Mouse (Mus musculus) c-Kit-positive CD71-positive TER-119-negative erythroid progenitor cells, embryonic 14.5 days (primary cell): Measurements from ENCODE around the gene Nfe2l1.
A peak's percentile ranks its signal among the peaks of the same experiment; 100 is the strongest.
"Not testable (repeated sequence)": the region's sequence is repeated elsewhere in the genome, so short reads cannot be mapped to it uniquely, and the experiment has no call there.

ENCODE experiments used
- DNase-seq: peaks from one replicate; pipeline ENCODE4 v3.0.0-alpha.2; 2013; ENCODE audit warnings: low read depth

The Nfe2l1 gene

DNA sequence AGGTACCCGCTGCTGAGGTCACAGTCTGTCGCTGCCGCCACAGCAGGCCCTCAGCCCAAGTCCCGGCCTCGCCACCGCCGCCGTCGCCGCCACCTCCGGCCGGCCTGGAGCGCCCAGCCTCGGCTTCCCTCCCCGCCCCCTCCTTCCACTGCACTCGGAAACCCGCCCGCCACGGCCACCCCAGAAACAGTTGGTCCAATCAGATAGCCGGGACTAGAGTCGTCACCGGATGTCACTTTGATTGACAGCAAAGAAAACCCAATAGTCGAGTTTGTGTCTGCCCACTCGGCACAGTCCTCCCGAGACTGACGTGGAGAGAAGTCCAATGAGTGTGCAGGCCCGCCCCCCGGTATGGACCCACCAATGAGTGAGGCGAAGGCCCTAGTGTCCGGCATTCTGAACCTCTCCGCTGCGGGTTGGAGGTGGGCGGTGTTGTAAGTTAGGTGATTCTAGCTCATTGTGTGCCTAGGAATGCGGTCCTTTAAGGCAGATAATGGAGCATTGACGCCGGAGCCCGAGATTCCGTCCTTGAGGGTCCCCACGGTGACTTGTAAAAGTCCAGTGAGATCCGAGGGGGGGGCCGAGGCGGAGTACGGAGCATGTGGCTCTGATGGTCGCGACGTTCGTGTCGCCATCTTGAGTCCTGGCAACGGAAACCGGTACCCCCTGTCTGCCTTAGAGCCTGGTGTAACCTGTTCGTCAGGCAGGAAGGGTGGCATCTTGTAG, at the start of gene Nfe2l1:
Gene Nfe2l1, minus strand, starts transcription at position 156 of the 726 bp plus-strand sequence.
- DNase-seq: peak; percentile 99

DNA sequence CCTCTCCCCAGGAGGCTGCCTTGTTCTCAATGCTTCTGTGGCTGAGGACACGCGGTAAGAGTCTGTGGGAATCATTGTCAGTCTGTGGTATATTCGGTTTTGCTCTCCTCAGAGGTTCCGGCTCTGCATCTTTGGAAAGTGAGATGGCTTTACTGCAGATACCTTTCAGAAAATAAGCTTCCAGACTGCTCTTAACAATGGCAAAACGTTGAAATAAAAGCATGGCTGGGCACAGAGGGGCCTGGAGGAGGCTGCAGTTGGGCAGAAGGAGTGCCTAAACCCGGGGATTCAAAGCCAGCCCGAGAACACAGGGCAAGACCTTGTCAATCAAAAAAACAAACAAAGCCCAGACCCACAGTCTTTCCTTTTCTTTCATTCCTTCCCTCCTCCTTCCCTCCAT, 49.6 kb upstream of the Nfe2l1 start:
- DNase-seq: no peak

DNA sequence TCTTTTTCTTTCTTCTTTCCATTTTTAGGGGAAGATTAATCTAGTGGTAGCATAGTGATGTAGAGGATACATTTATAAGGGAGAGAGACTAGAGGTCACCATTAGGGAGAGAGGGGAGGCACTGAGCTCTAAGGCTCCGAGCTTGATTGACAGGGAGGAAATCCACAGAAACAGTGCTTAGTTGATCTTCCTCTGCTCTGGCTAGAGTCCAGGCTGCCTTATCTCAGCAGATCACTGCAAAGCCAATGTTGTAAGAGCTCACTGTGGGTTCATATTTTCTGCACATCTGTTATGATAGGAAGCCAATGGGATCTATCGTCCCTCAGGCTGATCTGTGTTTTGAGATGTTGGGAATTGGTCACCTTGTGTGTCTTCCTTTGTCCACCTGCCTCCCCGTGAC, 48.9 kb upstream of the Nfe2l1 start:
- DNase-seq: no peak

DNA sequence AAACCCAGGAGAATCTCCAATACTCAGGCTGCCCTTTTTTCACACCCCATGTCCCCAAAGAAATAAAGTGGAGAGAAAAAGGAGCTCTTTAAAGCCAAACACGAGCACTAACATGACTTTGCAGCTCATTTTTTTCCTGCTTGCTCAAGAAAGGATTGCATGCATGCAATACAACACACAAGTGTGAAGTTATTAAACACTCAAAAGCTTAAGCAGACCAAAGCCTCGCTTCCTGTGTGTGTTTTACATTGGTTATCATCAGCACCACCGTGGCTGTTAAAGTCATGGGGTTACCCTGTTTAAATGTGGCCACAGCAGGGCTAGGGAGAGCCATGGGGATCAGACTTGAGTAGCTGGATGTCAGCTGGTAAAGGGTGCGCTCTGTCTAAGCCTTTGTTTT, 47.3 kb upstream of the Nfe2l1 start:
- DNase-seq: no peak

DNA sequence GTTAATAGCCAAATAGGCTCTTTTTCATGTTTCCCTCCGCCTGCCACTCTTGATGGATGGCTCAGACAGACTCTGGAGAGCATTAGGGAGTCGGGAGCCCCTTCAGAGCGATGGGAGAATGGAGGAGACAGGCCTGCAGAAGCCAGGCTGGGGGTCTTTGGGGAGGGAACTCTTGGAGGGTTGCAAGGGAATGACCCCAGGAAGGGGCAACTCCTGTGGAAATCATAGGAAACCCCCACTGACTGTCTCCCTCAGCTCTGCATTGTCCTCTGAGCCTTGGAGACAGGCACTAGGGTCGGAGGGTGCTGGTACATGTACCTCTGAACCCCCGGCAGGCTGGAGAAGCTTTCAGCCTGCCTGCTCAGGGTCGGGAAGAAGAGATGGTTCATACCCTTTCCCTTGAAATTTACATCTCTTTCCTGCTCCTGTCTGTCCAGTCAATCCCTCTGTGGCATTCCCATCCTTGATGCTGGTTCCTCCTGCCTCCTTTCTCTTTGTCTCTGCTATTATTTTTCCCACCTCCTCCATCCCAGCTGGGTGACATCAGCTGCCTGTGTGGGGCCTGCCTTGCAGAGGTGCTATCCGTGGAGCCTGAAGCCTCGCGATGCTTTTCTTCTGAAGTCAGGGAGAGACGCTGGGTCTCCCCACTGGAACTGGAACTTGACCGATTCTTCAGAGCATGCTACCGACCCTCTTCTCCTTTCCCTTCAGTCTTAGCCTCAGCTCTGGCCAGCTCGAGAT, 46.7 kb upstream of the Nfe2l1 start:
- no peak for DNase-seq

DNA sequence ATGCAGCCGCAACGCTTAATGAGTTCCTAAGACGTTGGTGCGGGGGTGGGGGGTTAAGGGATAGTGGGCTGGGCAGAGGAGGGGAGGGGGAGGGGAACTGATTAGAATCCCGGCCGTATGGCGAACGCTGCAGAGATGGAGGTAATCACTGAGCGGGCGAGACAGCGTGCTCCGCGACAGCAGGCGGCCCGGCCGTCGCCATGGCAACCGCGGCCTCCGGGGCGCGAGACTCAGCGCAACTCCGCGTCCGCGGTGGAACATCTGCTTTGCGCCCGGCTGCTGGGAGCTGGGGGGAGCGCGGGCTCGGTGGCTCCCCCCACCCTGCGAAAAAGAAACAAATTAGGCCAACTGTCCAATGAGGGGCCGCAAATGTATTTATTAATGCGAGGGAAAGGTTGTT, 46.0 kb upstream of the Nfe2l1 start:
- no peak for DNase-seq

DNA sequence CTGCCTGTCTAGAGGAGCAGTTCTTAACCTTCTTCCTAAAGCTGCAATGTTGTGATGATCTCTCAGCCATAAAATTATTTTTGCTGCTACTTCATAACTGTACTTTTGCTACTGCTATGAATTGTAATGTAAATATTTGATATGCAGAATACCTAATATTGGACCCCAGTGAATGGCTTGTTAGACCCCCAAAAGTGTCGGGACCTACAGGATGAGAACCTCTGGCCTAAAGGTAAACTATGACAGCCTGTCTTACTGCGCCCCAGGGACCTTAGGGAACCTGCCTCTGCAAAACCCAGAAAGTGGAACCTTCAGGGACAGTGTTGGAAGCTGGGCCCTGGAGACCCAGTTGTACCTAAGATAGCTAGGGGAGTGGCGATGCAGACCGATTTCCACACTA, 45.5 kb upstream of the Nfe2l1 start:
- DNase-seq: no peak

DNA sequence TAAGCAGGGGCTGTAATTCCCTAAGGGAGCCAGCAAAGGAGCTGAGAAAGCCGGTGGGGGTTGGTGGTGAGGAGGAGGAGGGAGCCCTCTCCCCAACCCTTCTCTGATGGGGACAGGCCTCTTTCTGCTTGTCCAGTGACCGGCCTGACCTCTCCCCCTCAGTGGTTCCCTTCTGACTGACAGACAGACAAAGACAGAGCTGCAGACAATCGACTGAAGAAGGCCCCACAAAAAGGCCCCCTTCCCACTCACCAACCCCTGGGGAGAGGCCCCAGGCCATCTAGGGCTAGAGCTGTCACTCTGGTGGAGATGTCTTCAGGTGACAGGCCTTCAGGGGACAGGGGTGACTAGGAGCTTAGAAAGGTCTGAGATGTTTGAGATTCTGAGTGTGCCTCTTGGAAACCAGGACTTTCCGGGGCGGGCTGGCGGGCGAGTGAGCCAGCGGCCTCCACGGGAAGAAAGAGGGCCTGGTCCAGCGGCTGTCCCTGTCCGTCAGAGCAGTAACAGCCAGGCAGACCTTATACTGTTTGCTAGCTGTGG, 43.9 kb upstream of the Nfe2l1 start:
- no peak for DNase-seq

DNA sequence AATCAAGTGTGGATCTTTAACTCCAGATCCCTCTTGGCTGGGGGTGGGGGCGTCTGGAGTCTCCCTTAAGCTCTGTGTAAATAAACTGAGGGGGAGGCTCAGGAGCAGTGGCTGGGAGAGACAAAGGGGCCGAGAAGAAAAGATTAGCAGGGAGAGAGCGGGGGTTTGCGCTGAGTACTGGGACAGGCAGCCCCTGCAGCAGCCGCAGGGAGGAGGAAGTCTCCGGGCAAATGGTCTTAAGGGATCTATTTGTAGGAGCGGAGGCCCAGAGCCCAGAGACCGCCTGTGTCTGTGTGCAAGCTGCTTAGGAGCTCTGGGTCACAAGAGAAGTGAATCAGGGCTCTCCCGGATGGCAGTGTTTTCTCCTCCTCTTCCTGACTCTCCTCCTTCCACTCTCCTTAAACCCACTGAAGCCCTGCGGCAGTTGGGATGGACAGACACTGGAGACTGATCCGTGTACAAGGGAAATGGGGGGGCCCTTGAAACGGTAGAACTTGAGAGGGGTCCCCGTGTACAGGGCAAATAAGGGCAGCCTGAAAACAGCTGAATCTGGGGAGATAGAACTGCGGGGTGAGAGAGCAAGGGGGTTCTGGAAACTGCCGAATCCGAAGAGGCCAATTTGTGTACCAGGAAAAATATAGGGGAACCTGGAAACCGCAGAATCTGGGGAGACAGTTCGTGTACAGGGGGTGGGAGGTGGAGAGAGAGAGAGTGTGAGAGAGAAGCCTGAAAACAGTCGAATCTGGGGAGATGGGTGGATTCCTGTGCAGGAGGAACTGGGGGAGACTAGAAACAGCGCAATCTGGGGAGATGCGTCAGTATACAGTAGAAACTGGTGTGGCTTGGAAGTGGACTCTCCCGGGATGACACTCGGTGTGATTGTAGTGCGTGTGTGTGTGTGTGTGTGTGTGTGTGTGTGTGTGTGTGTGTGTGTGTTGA, 42.9 kb upstream of the Nfe2l1 start:
- no peak for DNase-seq

DNA sequence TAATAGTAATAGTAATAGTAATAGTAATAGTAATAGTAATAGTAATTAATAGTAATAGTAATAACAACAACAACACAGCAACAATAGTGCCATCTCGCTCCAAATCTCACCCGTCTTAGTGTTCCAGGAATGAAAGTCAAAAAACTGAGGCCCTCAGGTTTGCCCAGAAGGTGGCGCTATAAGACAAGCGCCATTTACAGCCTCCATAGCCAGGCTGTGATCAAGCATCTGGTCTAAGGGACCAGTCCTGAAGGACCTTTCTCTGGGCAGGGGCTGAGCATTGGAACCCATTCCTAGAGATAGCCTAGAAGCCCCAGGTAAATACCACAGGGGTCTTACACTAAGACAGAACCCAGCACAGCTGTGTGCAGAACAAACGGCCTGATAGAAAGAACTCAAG, 37.4 kb upstream of the Nfe2l1 start:
- peak; percentile 51 for DNase-seq

DNA sequence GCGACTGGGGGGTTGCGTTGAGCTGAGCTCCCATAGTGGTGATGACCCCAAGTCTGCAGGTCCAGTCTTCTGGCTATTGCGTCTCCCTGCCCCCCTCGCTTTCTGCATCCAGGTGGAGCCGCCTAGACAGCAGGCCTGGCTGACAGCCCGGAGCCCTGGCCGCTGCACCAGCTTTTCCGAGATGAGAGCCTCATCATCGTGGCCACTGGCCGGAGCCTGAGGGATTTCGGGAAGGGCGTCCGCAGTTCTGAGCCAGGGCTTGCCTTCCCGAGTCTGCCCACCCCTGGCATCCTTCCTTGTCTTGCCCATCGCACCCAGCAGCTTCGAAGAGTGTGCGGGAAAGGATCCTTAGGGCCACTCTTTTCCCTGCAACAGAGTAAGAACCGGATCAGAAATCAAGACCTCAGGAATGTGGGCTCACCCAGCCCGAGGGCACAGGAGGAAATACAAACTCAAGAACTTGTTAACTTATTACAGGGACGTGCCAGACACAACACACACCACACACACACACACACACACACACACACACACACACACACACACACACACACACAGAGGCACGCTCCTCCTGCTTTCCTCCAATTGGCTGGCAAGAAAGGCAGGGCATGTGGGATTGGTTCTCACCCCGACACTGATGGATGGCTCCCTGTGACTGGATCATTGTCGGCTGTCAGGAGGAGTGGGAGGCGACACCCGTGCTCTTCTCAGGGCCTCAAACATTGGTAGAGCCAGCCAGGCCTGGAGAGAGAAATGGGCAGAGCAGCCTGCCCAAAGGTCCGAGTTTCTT, 33.6 kb upstream of the Nfe2l1 start:
- no peak for DNase-seq

DNA sequence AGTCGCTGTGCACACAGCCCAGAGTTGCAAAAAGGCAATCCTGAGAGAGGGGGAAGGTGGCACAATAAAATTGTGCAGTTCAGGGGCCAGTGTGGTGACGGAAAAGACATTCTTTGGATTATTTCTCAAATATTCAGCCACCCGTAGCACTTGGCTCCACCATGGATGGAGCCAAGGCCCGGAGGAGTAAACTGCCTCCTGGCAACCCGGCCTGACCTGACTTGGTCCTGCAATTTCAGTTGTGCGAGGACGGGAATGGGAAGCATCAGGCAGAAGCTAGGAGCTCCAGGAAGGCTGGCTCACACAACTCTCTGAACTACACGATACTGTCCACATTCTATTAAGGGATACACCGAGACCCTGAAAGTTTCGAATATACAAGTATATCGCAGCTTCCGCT, 32.8 kb upstream of the Nfe2l1 start:
- DNase-seq: no peak

DNA sequence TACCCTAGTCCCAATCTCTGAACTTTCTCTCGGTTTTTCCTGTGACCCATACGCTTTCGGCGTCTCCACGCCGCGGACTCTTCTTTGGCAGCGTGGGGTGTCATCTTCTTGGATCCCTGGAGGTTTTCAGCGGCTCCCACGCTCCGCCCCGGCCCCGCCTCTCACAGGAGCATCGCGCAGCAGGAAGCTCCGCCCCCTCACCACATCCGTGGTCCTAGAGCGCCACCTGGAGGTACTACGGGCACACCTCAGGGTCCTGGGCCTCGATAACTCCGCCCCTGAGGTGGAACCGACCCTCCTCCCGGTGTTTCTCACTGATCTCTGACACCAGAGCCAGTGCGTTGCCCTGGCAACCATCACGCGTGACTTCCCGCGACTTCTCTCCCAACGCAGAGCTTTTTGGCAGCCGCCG, 32.1 kb upstream of the Nfe2l1 start:
- peak; percentile 84 for DNase-seq

DNA sequence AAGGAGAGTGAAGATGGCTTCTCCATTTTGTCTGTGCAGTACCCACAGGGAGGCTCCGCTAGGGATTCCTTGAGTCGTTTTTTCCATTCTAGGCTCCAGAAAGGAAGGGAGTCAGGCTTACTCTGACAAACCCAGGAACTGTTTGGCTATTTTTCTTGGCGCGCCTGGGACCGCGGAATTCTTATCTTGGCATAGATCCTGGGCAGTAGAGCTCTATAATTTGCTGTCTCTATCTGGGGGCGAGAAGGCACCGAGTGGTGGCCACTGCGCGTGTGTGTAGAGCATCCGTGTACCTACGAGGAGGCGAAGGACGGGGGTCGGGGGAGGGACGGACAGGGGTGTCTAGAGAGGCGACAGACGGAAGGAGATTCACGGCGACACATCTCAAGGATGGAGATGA, 31.7 kb upstream of the Nfe2l1 start:
- DNase-seq: no peak

DNA sequence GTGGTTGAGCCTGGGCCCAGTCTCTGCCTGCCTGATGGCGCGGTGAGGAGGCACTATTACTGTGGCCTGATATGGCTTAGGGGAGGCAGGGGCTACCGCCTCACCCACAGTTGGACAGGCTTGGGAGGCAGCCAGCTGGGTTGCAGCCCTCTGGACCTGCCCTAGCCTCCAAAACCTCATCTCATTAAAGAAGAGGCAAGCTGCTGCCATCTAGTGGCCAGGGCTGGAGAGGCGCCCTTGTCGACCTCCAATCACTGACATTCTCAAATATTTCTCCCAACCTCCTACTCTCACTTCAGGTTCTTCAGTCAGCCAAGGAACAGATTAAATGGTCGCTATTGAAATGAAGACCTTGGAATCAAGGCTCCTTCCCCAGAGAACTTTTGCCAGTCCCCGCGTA, 30.8 kb upstream of the Nfe2l1 start:
- peak; percentile 62 for DNase-seq

DNA sequence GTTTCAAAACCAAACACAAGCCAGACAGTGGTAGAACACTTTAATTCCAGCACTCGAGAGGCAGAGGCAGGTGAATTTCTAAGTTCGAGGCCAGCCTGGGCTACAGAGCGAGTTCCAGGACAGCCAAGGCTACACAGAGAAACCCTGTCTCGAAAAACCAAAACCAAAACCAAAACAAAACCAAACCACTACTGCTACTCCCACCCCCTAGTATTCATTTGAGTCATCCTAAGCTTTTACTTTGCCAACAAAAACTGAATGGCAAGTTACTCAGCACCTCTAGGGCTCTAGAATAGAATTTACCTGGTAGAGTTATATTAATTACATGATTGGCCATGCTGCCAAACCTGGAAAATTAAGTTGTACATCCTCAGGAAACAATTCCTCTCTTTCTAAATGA, 29.9 kb upstream of the Nfe2l1 start:
- no peak for DNase-seq

DNA sequence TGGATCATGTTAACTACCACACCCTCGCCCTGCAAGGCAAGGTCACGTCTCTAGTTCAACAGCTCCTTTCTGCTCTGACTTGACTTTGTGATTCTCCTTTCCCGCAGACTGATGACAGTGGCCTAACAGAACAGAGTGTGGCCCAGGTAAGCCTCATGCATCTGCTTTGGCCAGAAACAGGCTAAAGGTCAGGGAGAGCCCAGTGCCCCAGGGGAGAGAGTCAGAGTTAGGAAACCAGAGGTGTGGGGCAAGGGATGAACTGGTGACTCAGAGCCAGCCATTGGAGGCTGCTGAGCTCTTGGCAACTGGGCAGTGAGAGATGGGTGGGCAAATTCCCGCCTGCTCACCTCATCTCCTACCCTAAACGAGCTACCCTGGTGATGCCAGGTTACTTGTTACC, 27.7 kb upstream of the Nfe2l1 start:
- DNase-seq: no peak

DNA sequence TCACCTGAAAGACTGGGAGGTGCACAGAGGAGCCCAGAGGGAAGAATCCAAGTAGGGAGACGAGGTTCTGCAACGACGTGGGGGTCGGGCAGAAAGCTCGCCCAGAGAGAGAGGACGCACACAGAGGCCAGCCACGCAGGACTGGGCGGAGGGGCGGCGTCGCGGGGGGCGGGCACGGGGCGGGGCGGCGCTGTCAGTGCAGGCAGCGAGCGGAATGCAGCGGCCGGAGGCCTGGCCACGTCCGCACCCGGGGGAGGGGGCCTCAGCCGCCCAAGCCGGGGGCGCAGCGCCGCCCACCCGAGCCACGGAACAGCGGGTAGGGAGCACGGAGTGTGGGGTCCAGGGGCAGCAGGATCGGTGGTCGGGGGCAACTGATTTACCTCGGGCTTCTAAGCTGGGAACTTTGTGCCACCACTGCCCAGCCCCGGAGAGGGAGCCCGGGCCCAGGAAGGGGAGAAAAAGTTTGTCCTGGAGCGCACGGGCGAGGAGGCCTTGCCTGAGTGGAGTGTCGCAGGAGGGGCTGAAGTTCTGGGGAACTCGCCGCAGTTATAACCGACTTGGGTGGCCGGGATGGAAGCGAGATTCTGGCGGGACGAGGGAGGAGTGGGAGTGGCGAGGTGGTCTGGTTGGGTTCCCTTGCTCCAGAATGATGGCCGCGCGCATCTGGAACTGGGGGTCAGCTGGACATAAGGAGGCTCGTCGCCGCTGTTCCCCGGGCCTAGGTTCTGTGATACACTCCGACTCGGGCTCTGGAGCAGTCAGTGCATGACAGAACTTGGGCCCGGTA, 20.1 kb upstream of the Nfe2l1 start, which contains the start of gene Copz2:
Gene Copz2, plus strand, starts transcription at position 190 of the 787 bp plus-strand sequence.
- DNase-seq: no peak

DNA sequence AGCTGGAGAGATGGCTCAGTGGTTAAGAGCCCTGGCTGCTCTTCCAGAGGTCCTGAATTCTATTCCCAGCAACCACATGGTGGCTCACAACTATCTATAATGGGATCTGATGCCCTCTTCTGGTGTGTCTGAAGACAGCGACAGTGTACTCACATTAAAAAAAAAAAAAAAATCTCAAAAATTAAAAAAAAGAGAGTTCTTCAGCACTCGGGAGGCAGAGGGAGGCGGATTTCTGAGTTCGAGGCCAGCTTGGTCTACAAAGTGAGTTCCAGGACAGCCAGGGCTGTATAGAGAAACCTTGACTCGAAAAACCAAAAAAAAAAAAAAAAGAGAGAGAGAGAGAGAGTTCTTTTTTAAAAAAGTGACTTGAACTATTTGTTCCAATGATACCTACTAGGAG, 19.4 kb upstream of the Nfe2l1 start:
- DNase-seq: not testable (repeated sequence)

DNA sequence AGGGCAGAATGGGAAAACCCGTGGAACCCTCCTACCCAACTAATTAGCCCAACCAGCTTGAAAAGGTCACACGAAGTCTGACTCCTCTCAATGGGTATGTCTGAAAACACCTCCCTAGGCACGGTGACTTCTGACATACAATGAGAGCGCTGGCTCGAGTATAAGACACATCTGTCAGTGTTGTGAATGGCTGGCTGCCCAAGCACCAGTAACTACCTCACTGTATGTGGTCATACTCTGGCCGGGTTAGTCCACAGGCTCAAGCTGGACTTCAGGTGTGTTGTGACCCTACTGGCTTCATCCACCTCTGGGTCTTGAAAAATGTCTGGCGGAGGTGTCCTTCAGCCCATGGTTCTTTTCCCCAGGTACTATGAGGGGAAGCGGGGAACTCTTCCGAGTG, 18.9 kb upstream of the Nfe2l1 start:
- no peak for DNase-seq

DNA sequence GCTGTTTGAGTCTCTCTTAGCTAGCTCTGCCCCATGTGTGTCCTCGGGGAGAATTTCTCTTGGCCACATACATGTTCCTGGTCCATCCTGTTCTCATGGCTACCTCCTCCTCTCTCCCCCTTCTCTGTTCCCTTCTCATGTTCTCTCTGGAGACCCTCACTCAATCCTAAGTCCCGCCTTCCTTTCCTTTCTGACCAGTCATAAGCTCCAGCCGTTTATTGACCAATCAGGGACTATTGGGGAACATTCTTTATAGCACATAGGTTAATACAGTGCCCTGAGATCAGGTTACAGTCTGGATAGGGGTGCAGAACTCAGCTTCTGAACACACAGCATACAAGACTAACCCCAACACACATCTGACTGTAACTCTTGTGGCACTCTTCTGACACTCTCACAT, 17.5 kb upstream of the Nfe2l1 start:
- no peak for DNase-seq
